Mouse (Mus musculus) neural tube, embryonic 15.5 days (tissue): Measurements from ENCODE around the gene Psap. TPM values are rescaled to one million over a fixed set of nuclear protein-coding genes. Genes with fewer than 3 reads are reported as not detected.

Source experiments
- ATAC-seq: fragments of 200-750 bp; cut with Nextera tagmentation; 2 replicates; pipeline ENCODE4 v1.8.0; 2017; ENCODE audit warnings: mild to moderate bottlenecking, moderate TSS enrichment, moderate library complexity; ENCODE audit not compliant: low FRiP score
- H3K27ac ChIP-seq: fragments of 300-500 bp; sonication (generic); replicated peaks from 2 replicates; pipeline ENCODE4 v1.5.1; 2015; ENCODE audit warnings: mild to moderate bottlenecking, inconsistent platforms
- H3K27me3 ChIP-seq: fragments of 300-500 bp; sonication (generic); replicated peaks from 2 replicates; pipeline ENCODE4 v1.6.1; 2015; ENCODE audit warnings: inconsistent platforms
- H3K36me3 ChIP-seq: fragments of 300-500 bp; sonication (generic); 2 replicates; pipeline ENCODE4 v1.6.1; 2015; ENCODE audit warnings: inconsistent platforms
- H3K4me1 ChIP-seq: fragments of 300-500 bp; sonication (generic); 2 replicates; pipeline ENCODE4 v1.6.1; 2015; ENCODE audit warnings: inconsistent platforms
- H3K4me2 ChIP-seq: fragments of 300-500 bp; sonication (generic); 2 replicates; pipeline ENCODE4 v1.6.1; 2015; ENCODE audit warnings: inconsistent platforms, mild to moderate bottlenecking, moderate library complexity
- H3K4me3 ChIP-seq: fragments of 300-500 bp; sonication (generic); replicated peaks from 2 replicates; pipeline ENCODE4 v1.5.1; 2015; ENCODE audit warnings: mild to moderate bottlenecking, inconsistent platforms
- H3K9ac ChIP-seq: fragments of 300-500 bp; sonication (generic); replicated peaks from 2 replicates; pipeline ENCODE4 v1.6.1; 2015; ENCODE audit warnings: mild to moderate bottlenecking, inconsistent platforms
- H3K9me3 ChIP-seq: fragments of 300-500 bp; sonication (generic); replicated peaks from 2 replicates; pipeline ENCODE4 v1.6.1; 2016; ENCODE audit warnings: inconsistent platforms
- WGBS: fragments of 180-500 bp; shearing (Covaris S2); methylation state at CpG from one replicate; pipeline ENCODE4 v1.1.7; 2015; ENCODE audit warnings: mixed read lengths; 5-methylcytosine and 5-hydroxymethylcytosine counted together
- polyA plus RNA-seq: library from polyadenylated mRNA; unstranded; fragments of >200 nt; fragmentation: Nextera tagmentation; extraction: Ambion mirVana; gene quantifications from 2 replicates; pipeline ENCODE4 v1.2.1, GENCODE M21; 2015

The Psap gene
- polyA plus RNA-seq, 1 experiment from 2014 or later: 220 TPM

DNA sequence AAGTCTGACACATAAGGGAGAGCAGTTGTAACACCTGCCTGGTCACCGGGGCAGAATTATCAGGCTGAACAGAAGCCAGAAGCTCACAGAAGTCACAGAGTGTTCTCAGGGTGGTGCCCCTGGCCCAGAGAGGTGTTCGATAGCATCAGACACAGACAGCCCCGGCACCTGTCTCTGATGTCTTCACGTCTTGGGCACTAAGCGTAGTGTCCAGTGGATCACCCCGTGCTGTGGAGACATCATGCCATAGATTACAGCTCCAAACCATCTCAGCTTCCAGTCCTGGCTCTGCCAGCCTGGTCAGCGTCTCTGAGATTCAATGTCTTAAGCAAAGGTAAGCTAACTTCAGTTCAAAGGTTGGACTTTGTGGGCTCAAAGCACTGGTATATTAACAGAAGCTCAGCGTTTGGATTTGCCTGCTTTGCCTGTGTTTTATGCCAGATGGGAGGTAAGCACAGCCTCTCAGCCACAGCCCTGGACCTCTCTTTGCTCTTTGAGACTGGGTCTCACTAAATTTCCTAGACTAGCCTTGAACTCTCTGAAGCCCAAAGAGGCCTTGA, 10.5 kb upstream of the Psap start:
- H3K9ac ChIP-seq: no peak overlapping the region
- no peaks in the 10 kb centered on the region for H3K36me3 ChIP-seq
- H3K27ac ChIP-seq: no peak overlapping the region
- no peak overlapping the region for H3K4me2 ChIP-seq
- no peak overlapping the region for H3K4me3 ChIP-seq
- H3K9me3 ChIP-seq: no peaks in the 10 kb centered on the region
- no peaks in the 10 kb centered on the region for H3K27me3 ChIP-seq
- ATAC-seq: no peak
- 95% methylated on average over 8 of the region's 8 CpGs for WGBS
- H3K4me1 ChIP-seq: peaks cover 3% of the 10 kb centered on the region

DNA sequence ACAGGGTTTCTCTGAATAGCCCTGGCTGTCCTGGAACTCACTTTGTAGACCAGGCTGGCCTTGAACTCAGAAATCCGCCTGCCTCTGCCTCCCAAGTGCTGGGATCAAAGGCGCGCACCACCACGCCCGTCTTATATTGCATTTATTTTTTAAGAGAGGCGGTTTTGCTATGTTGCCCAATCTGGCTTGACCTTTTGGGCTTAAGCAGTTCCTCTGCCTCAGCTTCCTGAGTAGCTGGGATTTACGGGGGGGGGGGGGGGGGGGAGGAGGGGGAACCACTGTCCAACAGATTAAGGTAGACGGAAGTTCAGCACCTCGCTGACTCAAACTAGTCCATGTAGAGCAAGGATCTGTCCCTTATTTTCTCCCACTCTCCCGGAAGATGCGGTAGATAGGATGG, 8.7 kb upstream of the Psap start:
- no peak overlapping the region for H3K4me3 ChIP-seq
- no peaks in the 10 kb centered on the region for H3K27me3 ChIP-seq
- no peak overlapping the region for H3K27ac ChIP-seq
- no peak overlapping the region for H3K4me2 ChIP-seq
- H3K4me1 ChIP-seq: no peaks in the 10 kb centered on the region
- H3K9ac ChIP-seq: no peak overlapping the region
- H3K9me3 ChIP-seq: no peaks in the 10 kb centered on the region
- no peak for ATAC-seq
- 87% methylated on average over 11 of the region's 11 CpGs for WGBS
- no peaks in the 10 kb centered on the region for H3K36me3 ChIP-seq

DNA sequence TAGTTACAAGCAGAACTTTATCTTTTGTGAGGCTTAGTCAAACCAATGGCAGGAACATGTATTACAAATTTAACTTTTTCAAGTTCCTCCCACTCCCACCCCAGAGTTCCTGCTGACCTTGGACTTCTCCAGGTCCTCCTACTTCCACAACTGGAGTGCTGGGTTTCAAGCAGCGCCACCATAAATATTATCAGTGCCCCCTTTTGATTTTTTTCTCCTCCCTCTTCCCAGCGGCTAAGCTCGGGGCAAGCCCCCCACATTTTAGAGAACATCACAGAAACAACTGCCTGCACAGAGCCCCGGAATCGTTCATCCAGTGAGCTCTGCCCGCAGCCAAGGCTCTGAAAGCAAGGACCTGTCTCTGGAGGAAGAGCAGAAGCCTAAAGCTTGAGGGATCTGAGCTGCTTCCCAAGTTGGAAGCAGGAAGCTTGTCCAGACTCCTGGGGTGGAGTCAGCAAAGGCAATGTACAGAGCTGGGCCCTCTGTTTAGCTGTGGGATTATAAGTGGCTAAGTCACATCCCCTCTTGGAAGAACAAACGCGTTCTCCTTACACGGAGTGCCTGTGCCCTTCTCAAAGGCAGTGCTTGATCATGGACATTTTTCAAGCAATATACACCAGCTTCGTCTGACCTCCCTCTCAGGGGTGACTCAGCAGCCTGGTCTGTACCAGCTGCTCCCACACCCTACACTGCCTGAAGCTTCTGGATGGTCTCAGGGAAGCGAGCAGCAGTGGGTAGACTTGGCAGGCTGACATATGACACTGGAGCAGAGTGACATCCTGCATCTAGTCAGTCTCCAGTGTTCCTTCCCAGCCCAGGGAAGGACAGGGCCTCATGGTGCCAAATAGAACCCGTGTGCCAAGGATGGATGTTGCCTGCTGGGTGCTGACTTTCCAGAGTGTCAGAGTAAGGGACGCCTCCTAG, 8.0 kb upstream of the Psap start:
- WGBS: 79% methylated on average over 13 of the region's 13 CpGs
- Histone ChIP-seq H3K4me3 (no peak overlapping the region), H3K9ac (no peak overlapping the region), H3K36me3 (no peaks in the 10 kb centered on the region), H3K4me2 (no peak overlapping the region), H3K27me3 (no peaks in the 10 kb centered on the region), H3K9me3 (no peaks in the 10 kb centered on the region), H3K4me1 (no peaks in the 10 kb centered on the region), H3K27ac (no peak overlapping the region)
- ATAC-seq: no peak

DNA sequence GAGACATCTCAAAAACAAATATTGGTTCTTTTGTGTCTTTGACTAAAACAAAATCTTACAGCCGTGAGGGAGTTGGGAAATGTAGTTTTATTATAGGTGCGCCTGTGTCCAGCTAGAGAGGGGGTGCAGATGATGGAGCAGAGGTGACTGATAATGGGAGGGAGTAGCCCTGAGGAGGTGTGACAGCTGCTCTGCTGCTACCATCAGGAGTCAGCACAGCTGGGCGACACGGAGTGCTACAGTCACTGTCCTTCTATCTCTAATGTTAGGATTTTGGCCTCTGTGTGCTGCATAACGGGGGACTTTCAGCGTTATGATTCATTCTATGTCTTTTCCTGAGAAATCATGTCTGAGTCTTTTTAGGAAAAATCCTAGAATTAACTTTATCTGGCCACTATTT, 6.4 kb upstream of the Psap start:
- WGBS: 69% methylated on average over 6 of the region's 6 CpGs
- no peak for ATAC-seq

DNA sequence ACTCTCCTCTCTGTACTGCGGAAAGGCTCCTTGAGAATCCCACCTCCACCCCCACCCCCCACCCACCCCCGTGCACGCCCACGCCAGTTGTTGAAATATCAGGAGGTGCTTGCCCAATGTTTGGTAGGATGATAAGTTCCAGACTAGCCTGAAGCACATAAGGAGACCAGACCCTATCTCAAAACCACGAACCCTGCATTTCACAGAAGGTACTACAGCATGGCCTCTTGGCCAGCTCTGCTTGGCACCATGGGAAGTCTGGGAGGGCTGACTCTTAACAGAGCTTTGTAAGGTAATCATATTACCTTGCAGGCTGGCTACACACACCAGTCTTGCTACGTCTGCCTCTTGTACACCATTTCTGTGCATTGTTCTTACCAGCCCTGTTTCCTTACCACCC, 5.2 kb upstream of the Psap start:
- no peak for ATAC-seq
- Histone ChIP-seq H3K9ac (no peak overlapping the region), H3K27ac (no peak overlapping the region), H3K4me1 (peaks cover 4% of the 10 kb centered on the region), H3K4me2 (no peak overlapping the region), H3K9me3 (no peaks in the 10 kb centered on the region), H3K4me3 (no peak overlapping the region), H3K27me3 (no peaks in the 10 kb centered on the region), H3K36me3 (no peaks in the 10 kb centered on the region)
- 59% methylated on average over 6 of the region's 6 CpGs for WGBS

More for the DNA sequence above, 6.4 kb upstream of the Psap start:
- Histone ChIP-seq H3K4me1 (no peaks in the 10 kb centered on the region), H3K9ac (no peak overlapping the region), H3K36me3 (no peaks in the 10 kb centered on the region), H3K27me3 (no peaks in the 10 kb centered on the region), H3K9me3 (no peaks in the 10 kb centered on the region), H3K4me2 (no peak overlapping the region), H3K4me3 (no peak overlapping the region), H3K27ac (no peak overlapping the region)

DNA sequence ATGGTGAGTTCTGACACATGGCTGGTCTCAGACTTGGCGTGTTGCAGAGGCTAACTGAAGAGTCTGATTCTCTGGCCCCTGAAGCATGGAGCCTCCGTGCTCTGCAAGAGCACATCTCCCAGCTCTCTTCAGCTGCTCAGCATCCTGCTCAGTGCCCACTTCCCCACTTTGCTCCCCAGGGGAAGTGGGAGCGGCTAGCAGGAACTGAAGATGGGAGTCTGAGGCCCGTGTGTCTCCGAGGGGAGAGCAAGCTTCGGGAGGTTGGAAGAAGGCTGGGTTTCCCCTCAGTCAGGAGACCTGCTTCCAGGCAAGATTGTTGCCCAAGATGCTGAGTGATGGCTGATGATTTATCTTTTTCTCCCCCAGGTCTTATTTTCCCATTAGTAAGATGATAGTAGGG, 4.0 kb upstream of the Psap start:
- Histone ChIP-seq H3K4me1 (peaks cover 8% of the 10 kb centered on the region), H3K9me3 (no peaks in the 10 kb centered on the region), H3K4me2 (no peak overlapping the region), H3K9ac (no peak overlapping the region), H3K27me3 (no peaks in the 10 kb centered on the region), H3K27ac (no peak overlapping the region), H3K36me3 (no peaks in the 10 kb centered on the region), H3K4me3 (no peak overlapping the region)
- 74% methylated on average over 6 of the region's 6 CpGs for WGBS
- ATAC-seq: no peak

DNA sequence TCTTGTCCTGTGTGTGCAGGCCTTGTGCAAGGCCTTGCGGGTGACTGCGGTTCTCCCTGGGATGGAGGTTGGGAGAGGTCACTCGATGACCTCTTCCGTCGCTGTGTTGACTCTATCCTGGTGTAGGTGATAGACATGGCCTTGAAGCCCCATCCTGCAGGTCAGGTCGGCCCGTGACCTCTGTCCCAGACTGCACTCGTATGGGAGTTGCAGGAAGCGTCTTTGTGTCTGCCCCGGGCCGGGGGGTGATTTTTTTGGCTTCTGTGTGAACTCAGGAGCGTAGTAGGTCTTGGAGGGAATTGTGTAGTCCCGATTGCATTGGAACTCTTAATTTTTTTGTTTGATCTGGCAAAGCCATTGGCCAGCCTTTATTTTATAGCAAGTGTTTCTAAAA, 576 bp downstream of the Psap start:
- Histone ChIP-seq H3K27me3 (no peaks in the 10 kb centered on the region), H3K36me3 (no peaks in the 10 kb centered on the region), H3K27ac (peak overlapping the region; percentile 96), H3K4me1 (peaks cover 54% of the 10 kb centered on the region), H3K4me3 (peak overlapping the region; percentile 72), H3K4me2 (peak overlapping the region; percentile 84), H3K9ac (peak overlapping the region; percentile 84), H3K9me3 (no peaks in the 10 kb centered on the region)
- WGBS: 6% methylated on average over 13 of the region's 13 CpGs
- ATAC-seq: no peak; the same call in 1 of the 2 replicates

DNA sequence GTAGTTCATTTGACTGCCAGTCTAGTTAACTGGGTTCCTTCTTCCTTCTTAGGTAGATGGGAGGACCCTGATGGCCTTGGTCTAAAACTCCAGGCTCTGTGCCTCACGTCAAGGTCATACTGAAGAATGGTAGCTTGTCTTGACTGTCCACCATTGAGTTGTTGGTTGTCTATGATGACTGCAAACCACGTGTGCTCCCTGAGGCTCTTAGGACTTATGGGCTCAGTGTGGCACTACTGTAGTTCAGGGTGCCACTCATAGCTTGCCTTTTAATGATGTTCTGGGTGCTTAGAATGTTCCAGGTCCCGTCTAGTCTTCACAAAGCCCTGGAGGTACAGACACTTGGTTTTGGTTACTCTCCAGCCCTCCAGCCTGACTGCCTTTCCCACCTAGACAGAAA, 1.4 kb downstream of the Psap start:
- Histone ChIP-seq H3K9me3 (no peaks in the 10 kb centered on the region), H3K4me2 (peak overlapping the region; percentile 84), H3K4me3 (peak overlapping the region; percentile 72), H3K27ac (no peak overlapping the region), H3K9ac (no peak overlapping the region), H3K36me3 (no peaks in the 10 kb centered on the region), H3K4me1 (peaks cover 61% of the 10 kb centered on the region), H3K27me3 (no peaks in the 10 kb centered on the region)
- WGBS: 83% methylated on average over 3 of the region's 3 CpGs
- no peak for ATAC-seq

DNA sequence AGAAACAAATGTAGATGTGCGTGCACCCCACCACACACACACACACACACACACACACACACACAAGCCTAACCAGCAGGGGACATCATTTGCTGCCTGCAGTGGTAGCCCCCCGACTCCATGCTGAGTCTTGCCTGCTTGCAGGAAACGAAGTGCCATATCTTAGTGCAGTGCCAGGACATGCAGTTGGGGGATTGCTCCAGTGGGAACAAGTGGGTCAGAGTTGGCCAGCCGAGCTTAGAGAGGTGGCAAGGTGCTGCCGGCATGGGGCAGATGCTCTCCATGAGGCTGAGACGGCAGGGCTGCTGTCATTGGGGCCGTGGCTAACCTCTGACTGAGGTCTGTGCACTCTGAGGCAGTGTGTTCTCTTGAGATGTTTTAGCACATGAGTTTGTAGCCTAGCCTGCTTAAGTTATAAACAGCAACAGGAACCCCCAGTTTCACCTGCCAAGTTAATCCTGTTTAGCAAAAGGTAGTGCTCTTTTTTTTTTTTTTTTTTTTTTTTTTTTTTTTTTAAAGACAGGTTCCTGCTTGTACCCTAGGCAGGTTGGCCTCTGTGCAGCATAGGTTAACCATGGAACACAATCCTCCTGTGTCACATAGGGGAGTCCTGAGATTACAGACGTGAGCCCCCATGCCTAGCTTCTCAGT, 2.0 kb downstream of the Psap start:
- peaks cover 67% of the 10 kb centered on the region for H3K4me1 ChIP-seq
- H3K9ac ChIP-seq: 0 out of 2 replicates have a peak overlapping the region, but pooled peaks have one; percentile 18
- H3K27me3 ChIP-seq: no peaks in the 10 kb centered on the region
- no peak for ATAC-seq
- H3K4me2 ChIP-seq: peak overlapping the region; percentile 84
- H3K36me3 ChIP-seq: no peaks in the 10 kb centered on the region
- H3K9me3 ChIP-seq: no peaks in the 10 kb centered on the region
- peak overlapping the region; percentile 72 for H3K4me3 ChIP-seq
- peak overlapping the region; percentile 18; the same call in 1 of the 2 replicates for H3K27ac ChIP-seq
- 48% methylated on average over 8 of the region's 8 CpGs for WGBS

DNA sequence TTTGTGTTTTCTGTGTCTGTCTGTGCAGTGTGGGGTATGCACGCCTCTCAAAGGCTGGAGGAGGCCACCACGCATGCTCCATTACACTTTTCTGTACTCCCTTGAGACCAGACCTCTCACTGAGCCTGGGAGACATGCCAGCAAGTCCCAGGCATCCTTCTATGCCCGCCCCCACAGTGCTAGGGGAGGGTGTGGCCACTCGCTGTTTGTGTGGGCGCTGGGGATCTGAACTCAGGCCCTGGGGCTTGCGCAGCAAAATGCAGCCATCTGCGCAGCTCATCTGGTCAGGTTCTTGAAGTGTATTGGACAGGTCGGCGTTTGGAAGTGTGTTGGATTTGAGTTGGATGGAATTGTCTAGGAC, 2.5 kb downstream of the Psap start:
- H3K9me3 ChIP-seq: no peaks in the 10 kb centered on the region
- H3K9ac ChIP-seq: no peak overlapping the region
- ATAC-seq: no peak
- peak overlapping the region; percentile 84 for H3K4me2 ChIP-seq
- no peak overlapping the region for H3K27ac ChIP-seq
- H3K27me3 ChIP-seq: no peaks in the 10 kb centered on the region
- peak overlapping the region; percentile 72 for H3K4me3 ChIP-seq
- H3K36me3 ChIP-seq: no peaks in the 10 kb centered on the region
- WGBS: 75% methylated on average over 9 of the region's 9 CpGs
- H3K4me1 ChIP-seq: peaks cover 72% of the 10 kb centered on the region

DNA sequence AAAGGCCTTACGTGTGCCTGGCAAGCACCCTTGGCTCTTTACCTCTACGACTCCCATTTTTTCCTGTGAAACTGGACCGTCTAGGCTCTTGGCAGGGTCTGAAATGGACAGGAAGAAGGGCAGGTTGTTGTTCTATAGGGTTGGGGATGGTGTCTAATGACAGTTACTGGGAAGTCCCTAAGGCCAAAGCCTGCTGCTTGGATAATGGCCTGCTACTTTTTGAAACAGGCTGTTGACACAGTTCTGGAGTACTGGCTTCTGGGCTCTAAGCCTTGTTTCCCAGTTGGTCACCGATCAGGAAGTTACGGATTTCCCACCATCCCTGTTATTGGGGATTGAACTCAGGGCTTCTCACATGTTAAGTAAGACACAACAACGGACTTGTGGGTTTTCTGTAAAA, 2.9 kb downstream of the Psap start:
- Histone ChIP-seq H3K9ac (no peak overlapping the region), H3K27ac (0 out of 2 replicates have a peak overlapping the region, but pooled peaks have one; percentile 0), H3K4me1 (peaks cover 76% of the 10 kb centered on the region), H3K36me3 (no peaks in the 10 kb centered on the region), H3K4me2 (peak overlapping the region; percentile 84), H3K4me3 (no peak overlapping the region), H3K9me3 (no peaks in the 10 kb centered on the region), H3K27me3 (no peaks in the 10 kb centered on the region)
- ATAC-seq: no peak
- 85% methylated on average over 6 of the region's 6 CpGs for WGBS
